Mouse (Mus musculus) liver, adult 2 months (tissue): ENCODE measurements around the gene Mpnd. TPM values are rescaled to one million over a fixed set of nuclear protein-coding genes. Genes with fewer than 3 reads are reported as not detected.

Experiments used
- DNase-seq: peaks from one replicate; pipeline ENCODE4 v3.0.0-alpha.2; 2011; ENCODE audit warnings: low read depth, low spot score; ENCODE audit errors: extremely low read depth
- H3K27ac ChIP-seq: fragments of 200-500 bp; replicated peaks from 2 replicates; pipeline ENCODE4 v1.5.1; 2012; ENCODE audit warnings: low read depth, mild to moderate bottlenecking, control low read depth, inconsistent platforms, low read length; ENCODE audit not compliant: insufficient read depth
- H3K27me3 ChIP-seq: fragments of 200-500 bp; 2 replicates; pipeline ENCODE4 v1.6.1; 2012; ENCODE audit warnings: mild to moderate bottlenecking, moderate library complexity, low read length, inconsistent platforms; ENCODE audit not compliant: control insufficient read depth, insufficient read depth
- H3K36me3 ChIP-seq: fragments of 200-500 bp; 2 replicates; pipeline ENCODE4 v1.6.1; 2012; ENCODE audit warnings: low read length, inconsistent platforms; ENCODE audit not compliant: control insufficient read depth, insufficient read depth
- H3K4me1 ChIP-seq: fragments of 200-500 bp; 2 replicates; pipeline ENCODE4 v1.6.1; 2011; ENCODE audit warnings: low read length; ENCODE audit not compliant: control insufficient read depth, insufficient read depth
- H3K4me3 ChIP-seq: fragments of 200-500 bp; 2 replicates; pipeline ENCODE4 v1.5.1; 2011; ENCODE audit warnings: low read depth, mild to moderate bottlenecking, control low read depth, low read length, moderate library complexity; ENCODE audit not compliant: insufficient read depth
- H3K79me2 ChIP-seq: fragments of 200-500 bp; 2 replicates; pipeline ENCODE4 v1.6.1; 2012; ENCODE audit warnings: inconsistent platforms, mild to moderate bottlenecking, low read length, moderate library complexity; ENCODE audit not compliant: control insufficient read depth, insufficient read depth
- H3K9ac ChIP-seq: fragments of 200-500 bp; 2 replicates; pipeline ENCODE4 v1.6.1; 2012; ENCODE audit warnings: low read depth, mild to moderate bottlenecking, control low read depth, inconsistent platforms, low read length
- CTCF ChIP-seq: fragments of 200-500 bp; IDR thresholded peaks from 2 replicates; pipeline ENCODE4 v1.5.1; 2011; ENCODE audit warnings: low read depth, low read length, control low read depth
- POLR2A ChIP-seq: fragments of 200-500 bp; IDR thresholded peaks from 2 replicates; pipeline ENCODE4 v1.6.1; 2011; ENCODE audit warnings: low read length, control low read depth; ENCODE audit not compliant: insufficient read depth; ENCODE audit errors: extremely low read depth
- WGBS: fragments of 180-500 bp; shearing (Covaris S2); methylation state at CpG from one replicate; pipeline ENCODE4 v1.1.7; 2018; 5-methylcytosine and 5-hydroxymethylcytosine counted together
- polyA plus RNA-seq: library from polyadenylated mRNA; depleted of rRNA; stranded (reverse); fragments of >200 nt; gene quantifications from 2 replicates; pipeline ENCODE4 v1.2.3, GENCODE M21; 2012
- total RNA-seq: library from RNA; depleted of rRNA; stranded (reverse); fragments of >200 nt; gene quantifications from 2 replicates; pipeline ENCODE4 v1.2.3, GENCODE M21; 2014

Mpnd gene
- total and polyA plus RNA-seq, 2 experiments = 93.2 to 175 TPM

- H3K36me3 ChIP-seq = no peaks in the 10 kb centered on the region; the same call in 1 of the 2 replicates
- no peaks in the 10 kb centered on the region for H3K27me3 ChIP-seq
- H3K4me3 ChIP-seq = peak overlapping the region; percentile 17; the same call in 1 of the 2 replicates
- peak overlapping the region; percentile 93 for H3K27ac ChIP-seq
- H3K4me1 ChIP-seq = peaks cover 26% of the 10 kb centered on the region
- peak overlapping the region; percentile 33 for H3K9ac ChIP-seq
- peaks cover 3% of the 10 kb centered on the region; the same call in 1 of the 2 replicates for H3K79me2 ChIP-seq
- 10% methylated on average over 14 of the region's 14 CpGs for WGBS
- DNase-seq = no peak
- TF ChIP-seq POLR2A (no peak), CTCF (no peak)
Measured at GRCm38 (mm10) chr17:56007444-56008355, 2.2 kb downstream of the Mpnd start.

- no peaks in the 10 kb centered on the region for H3K27me3 ChIP-seq
- TF ChIP-seq POLR2A (0 out of 2 replicates have a peak, but pooled peaks have one; percentile 45), CTCF (no peak)
- WGBS = under 1% methylated on average over 21 of the region's 21 CpGs
- peak; percentile 95 for DNase-seq
- H3K4me1 ChIP-seq = peaks cover 26% of the 10 kb centered on the region
- peak overlapping the region; percentile 80 for H3K4me3 ChIP-seq
- peak overlapping the region; percentile 65 for H3K9ac ChIP-seq
- H3K27ac ChIP-seq = peak overlapping the region; percentile 84
- peaks cover 3% of the 10 kb centered on the region; the same call in 1 of the 2 replicates for H3K79me2 ChIP-seq
- no peaks in the 10 kb centered on the region; the same call in 1 of the 2 replicates for H3K36me3 ChIP-seq
Measured at GRCm38 (mm10) chr17:56008356-56009087, 3.0 kb downstream of the Mpnd start.

- TF ChIP-seq POLR2A (peak; percentile 92), CTCF (peak; percentile 64)
- peaks cover 26% of the 10 kb centered on the region for H3K4me1 ChIP-seq
- peaks cover 3% of the 10 kb centered on the region; the same call in 1 of the 2 replicates for H3K79me2 ChIP-seq
- H3K9ac ChIP-seq = peak overlapping the region; percentile 89
- H3K27ac ChIP-seq = peak overlapping the region; percentile 84
- no peaks in the 10 kb centered on the region for H3K27me3 ChIP-seq
- DNase-seq = peak; percentile 81
- no peaks in the 10 kb centered on the region; the same call in 1 of the 2 replicates for H3K36me3 ChIP-seq
- H3K4me3 ChIP-seq = peak overlapping the region; percentile 80
- under 1% methylated on average over 62 of the region's 62 CpGs for WGBS
Measured at GRCm38 (mm10) chr17:56009088-56009961, 3.8 kb downstream of the Mpnd start.

DNA sequence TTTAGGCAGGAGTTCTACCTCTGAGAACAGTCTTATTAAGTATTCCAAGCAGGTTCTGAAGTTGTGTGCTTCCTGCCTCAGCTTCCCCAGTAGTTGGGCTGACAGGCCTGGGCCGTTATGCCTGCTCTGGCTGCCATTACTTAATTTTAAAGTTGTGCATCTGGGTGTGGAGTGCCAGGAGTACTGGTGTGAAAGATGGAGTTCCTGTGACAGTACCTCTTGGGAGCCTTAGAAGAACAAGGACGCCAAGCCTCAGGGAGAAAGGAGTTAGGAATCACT lies 4.4 kb downstream of the Mpnd start:
- Histone ChIP-seq H3K79me2 (no peaks in the 10 kb centered on the region; the same call in 1 of the 2 replicates), H3K4me3 (peak overlapping the region; percentile 80; the same call in 1 of the 2 replicates), H3K4me1 (peaks cover 20% of the 10 kb centered on the region), H3K27ac (0 out of 2 replicates have a peak overlapping the region, but pooled peaks have one; percentile 20), H3K27me3 (no peaks in the 10 kb centered on the region), H3K36me3 (no peaks in the 10 kb centered on the region; the same call in 1 of the 2 replicates), H3K9ac (peak overlapping the region; percentile 27)
- WGBS = 65% methylated on average over 2 of the region's 2 CpGs
- TF ChIP-seq POLR2A (no peak), CTCF (no peak)
- no peak for DNase-seq

- no peaks in the 10 kb centered on the region; the same call in 1 of the 2 replicates for H3K79me2 ChIP-seq
- WGBS = 39% methylated on average over 14 of the region's 14 CpGs
- peaks cover 20% of the 10 kb centered on the region for H3K4me1 ChIP-seq
- peak; percentile 62 for DNase-seq
- no peaks in the 10 kb centered on the region for H3K27me3 ChIP-seq
- peak overlapping the region; percentile 41 for H3K9ac ChIP-seq
- peak overlapping the region; percentile 14 for H3K4me3 ChIP-seq
- peaks cover under 1% of the 10 kb centered on the region; the same call in 1 of the 2 replicates for H3K36me3 ChIP-seq
- TF ChIP-seq CTCF (no peak), POLR2A (no peak)
- 0 out of 2 replicates have a peak overlapping the region, but pooled peaks have one; percentile 20 for H3K27ac ChIP-seq
Measured at GRCm38 (mm10) chr17:56010255-56010654, 4.7 kb downstream of the Mpnd start.
